ENCODE assay signal across 21 mouse cellular contexts in the genomic region with DNA sequence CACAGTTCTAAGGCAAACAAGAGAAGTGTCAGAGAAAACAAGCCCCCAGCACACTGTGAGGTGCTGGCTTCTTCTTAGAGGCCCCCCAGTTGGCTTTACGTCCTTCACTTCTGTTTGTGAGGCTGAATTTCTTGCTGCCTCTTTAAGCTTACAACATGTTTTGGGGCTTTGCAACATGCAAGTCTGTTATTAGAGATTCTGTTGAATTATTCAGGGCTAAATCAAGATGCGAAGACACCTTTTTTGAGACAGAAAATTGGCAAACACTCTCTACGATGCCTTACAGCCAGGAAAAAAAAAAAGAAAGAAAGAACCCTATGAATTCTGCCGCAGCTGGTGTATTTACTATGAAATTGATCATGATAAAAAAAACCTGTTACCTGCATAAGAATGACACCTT.
"Had no signal": no experiment of that assay in that cellular context is flagged by ENCODE, and none has a peak within 500 bp of the region (broad histone marks: within the 10 kb centered on the region; RNA-seq: fewer than 3 reads in every experiment).

No protein-coding gene starts in this region.

- H3K4me2 ChIP-seq: limb, embryonic 13.5 days; liver, embryonic 12.5 days; liver, embryonic 15.5 days; lung, embryonic 15.5 days; neural tube, embryonic 12.5 days; neural tube, embryonic 15.5 days had no signal

- H3K4me1 ChIP-seq: liver, embryonic 12.5 days; liver, embryonic 15.5 days; lung, embryonic 15.5 days; neural tube, embryonic 12.5 days had no signal

- H3K4me3 ChIP-seq: layer of hippocampus, adult 2 months; limb, embryonic 10.5 days; limb, embryonic 13.5 days; liver, embryonic 12.5 days; liver, embryonic 15.5 days; lung, embryonic 15.5 days; neural tube, embryonic 12.5 days; neural tube, embryonic 15.5 days had no signal

- ATAC-seq: liver, embryonic 12.5 days had no signal

- H3K9ac ChIP-seq: limb, embryonic 13.5 days; liver, embryonic 12.5 days; liver, embryonic 15.5 days; lung, embryonic 15.5 days; neural tube, embryonic 12.5 days; neural tube, embryonic 15.5 days had no signal

- H3K9me3 ChIP-seq: limb, embryonic 10.5 days; limb, embryonic 13.5 days; liver, embryonic 12.5 days; liver, embryonic 15.5 days; lung, embryonic 15.5 days; neural tube, embryonic 12.5 days; neural tube, embryonic 15.5 days had no signal

- H3K27ac ChIP-seq: kidney, postnatal 0 days; layer of hippocampus, adult 2 months; limb, embryonic 10.5 days; limb, embryonic 13.5 days; liver, embryonic 12.5 days; liver, embryonic 15.5 days; lung, embryonic 15.5 days; neural tube, embryonic 12.5 days; neural tube, embryonic 15.5 days; stomach, postnatal 0 days had no signal

- H3K27me3 ChIP-seq: liver, embryonic 12.5 days; liver, embryonic 15.5 days; lung, embryonic 15.5 days; neural tube, embryonic 12.5 days; neural tube, embryonic 15.5 days had no signal

- DNase-seq: kidney, adult 2 months; kidney, postnatal 25 days; layer of hippocampus, adult 9-11 months; liver; lung, adult 18-20 months; lung, postnatal 14 days; lung, postnatal 4 days; right cerebral cortex, adult 18-20 months; right cerebral cortex, postnatal 14 days; right cerebral cortex, postnatal 4 days; thymus, postnatal 25 days had no signal

- H3K36me3 ChIP-seq: limb, embryonic 10.5 days; limb, embryonic 13.5 days; liver, embryonic 12.5 days; liver, embryonic 15.5 days; lung, embryonic 15.5 days; neural tube, embryonic 12.5 days; neural tube, embryonic 15.5 days had no signal
